ENCODE assay signal across 18 mouse cellular contexts in genomic region chr2:169761726-169762125, GRCm38 (mm10).
DNase-seq lines count a peak whose midpoint lies in the region; ATAC-seq lines count a peak whose summit lies in the region.
"Had no signal": no experiment of that assay in that cellular context is flagged by ENCODE, and none has a peak within 500 bp of the region (broad histone marks: within the 10 kb centered on the region; RNA-seq: fewer than 3 reads in every experiment).

No protein-coding gene starts in this region.

- H3K27me3 ChIP-seq in heart, embryonic 12.5 days (replicated peaks): 0 out of 2 replicates have a peak, but pooled peaks cover 6% of the 10 kb centered on the region
- no peaks in the 10 kb centered on the region for H3K27me3 ChIP-seq in midbrain, embryonic 11.5 days (ENCODE audit: control insufficient read depth, insufficient read depth, low read length)
- no peaks in the 10 kb centered on the region for H3K27me3 ChIP-seq in midbrain, embryonic 13.5 days
- no peaks in the 10 kb centered on the region for H3K27me3 ChIP-seq in limb, embryonic 10.5 days (ENCODE audit: low read depth, poor library complexity, severe bottlenecking)
- H3K27me3 ChIP-seq in forebrain, embryonic 12.5 days: no peaks in the 10 kb centered on the region
- H3K27me3 ChIP-seq: forebrain, embryonic 13.5 days; kidney, embryonic 15.5 days had no signal

- ATAC-seq in heart, embryonic 12.5 days (ENCODE audit: insufficient number of reproducible peaks, low FRiP score): no peak
- no peak for ATAC-seq in midbrain, embryonic 11.5 days (ENCODE audit: low FRiP score)
- no peak for ATAC-seq in midbrain, embryonic 13.5 days
- ATAC-seq in forebrain, embryonic 12.5 days (ENCODE audit: low FRiP score): no peak
- ATAC-seq: forebrain, embryonic 13.5 days; forebrain, postnatal 0 days; intestine, embryonic 16.5 days had no signal

- 38% methylated on average over 3 of the region's 3 CpGs for WGBS in heart, embryonic 12.5 days
- 41% methylated on average over 3 of the region's 3 CpGs for WGBS in midbrain, embryonic 11.5 days
- 29% methylated on average over 3 of the region's 3 CpGs for WGBS in midbrain, embryonic 13.5 days
- WGBS in limb, embryonic 10.5 days: 47% methylated on average over 3 of the region's 3 CpGs
- 37% methylated on average over 3 of the region's 3 CpGs for WGBS in forebrain, embryonic 12.5 days

- no peak overlapping the region for H3K27ac ChIP-seq in heart, embryonic 12.5 days (ENCODE audit: poor library complexity, severe bottlenecking)
- H3K27ac ChIP-seq in midbrain, embryonic 11.5 days (ENCODE audit: low read depth, low read length): no peak overlapping the region
- H3K27ac ChIP-seq in midbrain, embryonic 13.5 days: no peak overlapping the region
- 0 out of 2 replicates have a peak overlapping the region, but pooled peaks have one; percentile 25 for H3K27ac ChIP-seq in limb, embryonic 10.5 days
- no peak overlapping the region for H3K27ac ChIP-seq in forebrain, embryonic 12.5 days
- H3K27ac ChIP-seq: forebrain, embryonic 13.5 days; hindbrain, embryonic 14.5 days; kidney, embryonic 15.5 days had no signal

- H3K9ac ChIP-seq in heart, embryonic 12.5 days: no peak overlapping the region
- H3K9ac ChIP-seq in midbrain, embryonic 11.5 days (ENCODE audit: low read length): no peak overlapping the region
- H3K9ac ChIP-seq in midbrain, embryonic 13.5 days (replicated peaks): no peak overlapping the region
- H3K9ac ChIP-seq in forebrain, embryonic 12.5 days: no peak overlapping the region
- H3K9ac ChIP-seq: forebrain, embryonic 13.5 days; forebrain, postnatal 0 days; hindbrain, embryonic 14.5 days; kidney, embryonic 15.5 days had no signal

- H3K36me3 ChIP-seq in heart, embryonic 12.5 days: no peaks in the 10 kb centered on the region
- no peaks in the 10 kb centered on the region for H3K36me3 ChIP-seq in midbrain, embryonic 11.5 days (ENCODE audit: control insufficient read depth, insufficient read depth, low read length)
- H3K36me3 ChIP-seq in midbrain, embryonic 13.5 days: no peaks in the 10 kb centered on the region
- H3K36me3 ChIP-seq in limb, embryonic 10.5 days: 0 out of 2 replicates have a peak, but pooled peaks cover 2% of the 10 kb centered on the region
- no peaks in the 10 kb centered on the region for H3K36me3 ChIP-seq in forebrain, embryonic 12.5 days (replicated peaks)
- H3K36me3 ChIP-seq: kidney, embryonic 15.5 days had no signal

- H3K4me3 ChIP-seq in heart, embryonic 12.5 days: no peak overlapping the region
- no peak overlapping the region for H3K4me3 ChIP-seq in midbrain, embryonic 11.5 days (ENCODE audit: low read depth, low read length)
- no peak overlapping the region for H3K4me3 ChIP-seq in midbrain, embryonic 13.5 days (replicated peaks)
- no peak overlapping the region for H3K4me3 ChIP-seq in limb, embryonic 10.5 days
- no peak overlapping the region for H3K4me3 ChIP-seq in forebrain, embryonic 12.5 days (replicated peaks)
- H3K4me3 ChIP-seq: forebrain, embryonic 13.5 days; kidney, embryonic 15.5 days had no signal

- peak overlapping the region; percentile 38 for H3K4me2 ChIP-seq in heart, embryonic 12.5 days
- no peak overlapping the region for H3K4me2 ChIP-seq in midbrain, embryonic 11.5 days
- no peak overlapping the region for H3K4me2 ChIP-seq in midbrain, embryonic 13.5 days (replicated peaks)
- no peak overlapping the region for H3K4me2 ChIP-seq in forebrain, embryonic 12.5 days
- H3K4me2 ChIP-seq: forebrain, embryonic 13.5 days; hindbrain, embryonic 14.5 days; kidney, embryonic 15.5 days had no signal

- DNase-seq in heart, adult 18-20 months: no peak
- DNase-seq in midbrain, embryonic 11.5 days (ENCODE audit: low spot score, missing footprints): peak; percentile 65
- peak; percentile 87 for DNase-seq in R1 (ENCODE audit: low read depth, low spot score)
- no peak for DNase-seq in limb, embryonic 10.5 days (ENCODE audit: low spot score)
- DNase-seq: adrenal gland, adult 2 months; adrenal gland, postnatal 25 days; cerebellum, adult 8-10 months; cerebellum, postnatal 14 days; forebrain, postnatal 0 days; gastrocnemius, postnatal 14 days; kidney, adult 2 months had no signal

- H3K9me3 ChIP-seq in heart, embryonic 12.5 days (replicated peaks): no peaks in the 10 kb centered on the region
- H3K9me3 ChIP-seq in midbrain, embryonic 11.5 days (ENCODE audit: control insufficient read depth, low read length): no peaks in the 10 kb centered on the region
- no peaks in the 10 kb centered on the region for H3K9me3 ChIP-seq in midbrain, embryonic 13.5 days
- H3K9me3 ChIP-seq in limb, embryonic 10.5 days (replicated peaks): no peaks in the 10 kb centered on the region
- H3K9me3 ChIP-seq in forebrain, embryonic 12.5 days: no peaks in the 10 kb centered on the region
- H3K9me3 ChIP-seq: forebrain, embryonic 13.5 days; kidney, embryonic 15.5 days had no signal

- H3K4me1 ChIP-seq in heart, embryonic 12.5 days (replicated peaks): peaks cover 16% of the 10 kb centered on the region
- no peaks in the 10 kb centered on the region for H3K4me1 ChIP-seq in midbrain, embryonic 11.5 days (ENCODE audit: control insufficient read depth, insufficient read depth, low read length)
- H3K4me1 ChIP-seq in midbrain, embryonic 13.5 days (replicated peaks): no peaks in the 10 kb centered on the region
- H3K4me1 ChIP-seq in limb, embryonic 10.5 days: peaks cover 30% of the 10 kb centered on the region
- H3K4me1 ChIP-seq in forebrain, embryonic 12.5 days: no peaks in the 10 kb centered on the region
- H3K4me1 ChIP-seq: forebrain, embryonic 13.5 days had no signal

Comparison
In these comparisons a context has a peak if more than half of its experiments do, and no peak if none do; other contexts are left out.
1. DNase-seq: peak in midbrain, embryonic 11.5 days (single experiment) and R1 (single experiment); none in heart, adult 18-20 months (0 of 2) and limb, embryonic 10.5 days (single experiment).